Mouse (Mus musculus): ENCODE measurements around the gene Gm20388. TPM values are rescaled to one million over a fixed set of nuclear protein-coding genes. Genes with fewer than 3 reads are reported as not detected.

Gene Gm20388
- polyA plus RNA-seq, 1 experiment: 28.1 TPM

GRCm38 (mm10) chr8:121063649-121064048, 1153.0 kb downstream of the Gm20388 start:
- H3K4me3 ChIP-seq (ENCODE audit: low read depth, low read length): no peak overlapping the region
- H3K9ac ChIP-seq (ENCODE audit: low read depth, poor library complexity, severe bottlenecking): no peak overlapping the region
- H3K36me3 ChIP-seq (ENCODE audit: control insufficient read depth, insufficient read depth, low read length, poor library complexity, severe bottlenecking): no peaks in the 10 kb centered on the region
- H3K4me1 ChIP-seq (ENCODE audit: control insufficient read depth, insufficient read depth, low read length): no peaks in the 10 kb centered on the region
- no peaks in the 10 kb centered on the region for H3K9me3 ChIP-seq (replicated peaks; ENCODE audit: control insufficient read depth, insufficient read depth, low read length, poor library complexity, severe bottlenecking)
- TF ChIP-seq POLR2A (IDR thresholded peaks at IDR 0.05; ENCODE audit: insufficient read depth, low read length) (no peak), EP300 (IDR thresholded peaks at IDR 0.05; ENCODE audit: insufficient read depth, low read depth, low read length) (no peak), CTCF (IDR thresholded peaks at IDR 0.05; ENCODE audit: low read depth, low read length) (no peak)
- no peak overlapping the region for H3K27ac ChIP-seq (ENCODE audit: insufficient read depth, low read length)
- H3K27me3 ChIP-seq (ENCODE audit: control insufficient read depth, insufficient read depth, low read length, poor library complexity, severe bottlenecking): no peaks in the 10 kb centered on the region

- H3K4me3 ChIP-seq (ENCODE audit: low read depth, low read length): no peak overlapping the region
- peaks cover 24% of the 10 kb centered on the region for H3K27me3 ChIP-seq (ENCODE audit: control insufficient read depth, insufficient read depth, low read length, poor library complexity, severe bottlenecking)
- no peak overlapping the region for H3K9ac ChIP-seq (ENCODE audit: low read depth, poor library complexity, severe bottlenecking)
- H3K27ac ChIP-seq (ENCODE audit: insufficient read depth, low read length): no peak overlapping the region
- H3K9me3 ChIP-seq (replicated peaks; ENCODE audit: control insufficient read depth, insufficient read depth, low read length, poor library complexity, severe bottlenecking): no peaks in the 10 kb centered on the region
- no peaks in the 10 kb centered on the region for H3K4me1 ChIP-seq (ENCODE audit: control insufficient read depth, insufficient read depth, low read length)
- H3K36me3 ChIP-seq (ENCODE audit: control insufficient read depth, insufficient read depth, low read length, poor library complexity, severe bottlenecking): no peaks in the 10 kb centered on the region
- TF ChIP-seq EP300 (IDR thresholded peaks at IDR 0.05; ENCODE audit: insufficient read depth, low read depth, low read length) (no peak), POLR2A (IDR thresholded peaks at IDR 0.05; ENCODE audit: insufficient read depth, low read length) (no peak), CTCF (IDR thresholded peaks at IDR 0.05; ENCODE audit: low read depth, low read length) (no peak)
Measured at GRCm38 (mm10) chr8:121071454-121071853, 1160.8 kb downstream of the Gm20388 start.

- H3K27ac ChIP-seq (ENCODE audit: insufficient read depth, low read length): no peak overlapping the region
- H3K9me3 ChIP-seq (replicated peaks; ENCODE audit: control insufficient read depth, insufficient read depth, low read length, poor library complexity, severe bottlenecking): no peaks in the 10 kb centered on the region
- H3K4me1 ChIP-seq (ENCODE audit: control insufficient read depth, insufficient read depth, low read length): no peaks in the 10 kb centered on the region
- no peak overlapping the region for H3K4me3 ChIP-seq (ENCODE audit: low read depth, low read length)
- TF ChIP-seq POLR2A (IDR thresholded peaks at IDR 0.05; ENCODE audit: insufficient read depth, low read length) (no peak), EP300 (IDR thresholded peaks at IDR 0.05; ENCODE audit: insufficient read depth, low read depth, low read length) (no peak)
- H3K27me3 ChIP-seq (ENCODE audit: control insufficient read depth, insufficient read depth, low read length, poor library complexity, severe bottlenecking): peaks cover 27% of the 10 kb centered on the region
- no peaks in the 10 kb centered on the region for H3K36me3 ChIP-seq (ENCODE audit: control insufficient read depth, insufficient read depth, low read length, poor library complexity, severe bottlenecking)
- no peak overlapping the region for H3K9ac ChIP-seq (ENCODE audit: low read depth, poor library complexity, severe bottlenecking)
Measured at GRCm38 (mm10) chr8:121072406-121073130, 1161.9 kb downstream of the Gm20388 start.

- H3K36me3 ChIP-seq (ENCODE audit: control insufficient read depth, insufficient read depth, low read length, poor library complexity, severe bottlenecking): no peaks in the 10 kb centered on the region
- TF ChIP-seq EP300 (IDR thresholded peaks at IDR 0.05; ENCODE audit: insufficient read depth, low read depth, low read length): no peak
- TF ChIP-seq CTCF (IDR thresholded peaks at IDR 0.05; ENCODE audit: low read depth, low read length): no peak
- TF ChIP-seq POLR2A (IDR thresholded peaks at IDR 0.05; ENCODE audit: insufficient read depth, low read length): no peak
- H3K27ac ChIP-seq (ENCODE audit: insufficient read depth, low read length): no peak overlapping the region
- H3K4me3 ChIP-seq (ENCODE audit: low read depth, low read length): peak overlapping the region; percentile 26
- 0 out of 2 replicates have a peak overlapping the region, but pooled peaks have one; percentile 18 for H3K9ac ChIP-seq (ENCODE audit: low read depth, poor library complexity, severe bottlenecking)
- no peaks in the 10 kb centered on the region for H3K9me3 ChIP-seq (replicated peaks; ENCODE audit: control insufficient read depth, insufficient read depth, low read length, poor library complexity, severe bottlenecking)
- H3K27me3 ChIP-seq (ENCODE audit: control insufficient read depth, insufficient read depth, low read length, poor library complexity, severe bottlenecking): peaks cover 27% of the 10 kb centered on the region
- H3K4me1 ChIP-seq (ENCODE audit: control insufficient read depth, insufficient read depth, low read length): no peaks in the 10 kb centered on the region
Measured at GRCm38 (mm10) chr8:121073174-121074107, 1162.8 kb downstream of the Gm20388 start.

- Histone ChIP-seq H3K4me1 (ENCODE audit: control insufficient read depth, insufficient read depth, low read length) (no peaks in the 10 kb centered on the region), H3K36me3 (ENCODE audit: control insufficient read depth, insufficient read depth, low read length, poor library complexity, severe bottlenecking) (no peaks in the 10 kb centered on the region), H3K4me3 (ENCODE audit: low read depth, low read length) (no peak overlapping the region), H3K9me3 (replicated peaks; ENCODE audit: control insufficient read depth, insufficient read depth, low read length, poor library complexity, severe bottlenecking) (no peaks in the 10 kb centered on the region), H3K27ac (ENCODE audit: insufficient read depth, low read length) (no peak overlapping the region), H3K27me3 (ENCODE audit: control insufficient read depth, insufficient read depth, low read length, poor library complexity, severe bottlenecking) (peaks cover 29% of the 10 kb centered on the region), H3K9ac (ENCODE audit: low read depth, poor library complexity, severe bottlenecking) (no peak overlapping the region)
- TF ChIP-seq POLR2A (IDR thresholded peaks at IDR 0.05; ENCODE audit: insufficient read depth, low read length) (no peak), EP300 (IDR thresholded peaks at IDR 0.05; ENCODE audit: insufficient read depth, low read depth, low read length) (no peak), CTCF (IDR thresholded peaks at IDR 0.05; ENCODE audit: low read depth, low read length) (no peak)
Measured at GRCm38 (mm10) chr8:121074108-121074847, 1163.6 kb downstream of the Gm20388 start.

All from ES-Bruce4 (cell line).